Mouse (Mus musculus) heart, embryonic 10.5 days (tissue): ENCODE measurements at regions not wholly inside any gene's neighbourhood (a gene's known extent, or its start where the extent isn't known, plus 50 kb on each side); places are given as distances from the start of the nearest gene placed in this dataset.
"Not testable (repeated sequence)": the region's sequence is repeated elsewhere in the genome, so short reads cannot be mapped to it uniquely, and the experiment has no call there.

Source experiments
- DNase-seq: peaks from one replicate; pipeline ENCODE4 v3.0.0-alpha.2; 2017; ENCODE audit warnings: low spot score
- H3K27ac ChIP-seq: fragments of 300-500 bp; sonication (generic); 2 replicates; pipeline ENCODE4 v1.5.1; 2016; ENCODE audit warnings: mild to moderate bottlenecking
- H3K27me3 ChIP-seq: fragments of 300-500 bp; sonication (generic); 2 replicates; pipeline ENCODE4 v1.6.1; 2016; ENCODE audit warnings: mild to moderate bottlenecking; ENCODE audit not compliant: poor library complexity, insufficient read depth, severe bottlenecking
- H3K36me3 ChIP-seq: fragments of 300-500 bp; sonication (generic); 2 replicates; pipeline ENCODE4 v1.6.1; 2016; ENCODE audit warnings: mild to moderate bottlenecking, moderate library complexity
- H3K4me1 ChIP-seq: fragments of 300-500 bp; sonication (generic); 2 replicates; pipeline ENCODE4 v1.6.1; 2016; ENCODE audit warnings: mild to moderate bottlenecking
- H3K4me3 ChIP-seq: fragments of 300-500 bp; sonication (generic); 2 replicates; pipeline ENCODE4 v1.5.1; 2016; ENCODE audit warnings: mild to moderate bottlenecking, moderate library complexity
- H3K9me3 ChIP-seq: fragments of 300-500 bp; sonication (generic); 2 replicates; pipeline ENCODE4 v1.6.1; 2016; ENCODE audit warnings: mild to moderate bottlenecking, moderate library complexity
- WGBS: fragments of 180-500 bp; shearing (Covaris S2); methylation state at CpG from one replicate; pipeline ENCODE4 v1.1.7; 2016; 5-methylcytosine and 5-hydroxymethylcytosine counted together

DNA sequence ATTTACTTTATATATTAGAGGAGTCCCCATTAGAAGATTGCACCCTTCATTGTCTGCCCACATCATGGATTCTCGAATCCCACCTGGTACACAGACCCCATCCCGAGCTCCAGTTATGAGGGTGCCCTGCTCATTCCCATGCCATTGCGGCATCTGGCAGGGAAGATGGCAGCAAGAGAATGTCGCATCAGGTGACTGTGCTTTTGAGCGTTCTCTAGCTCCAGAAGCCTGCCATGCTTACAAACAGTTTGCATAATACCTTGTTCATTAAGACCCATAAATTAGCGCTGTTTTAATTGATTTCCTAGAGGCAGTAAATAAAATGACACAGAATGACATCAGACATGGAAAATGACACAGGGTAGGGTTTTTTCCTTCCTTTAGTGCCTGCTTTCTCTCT lies 398.0 kb upstream of the Igfbp7 start:
- 82% methylated on average over 6 of the region's 6 CpGs for WGBS
- Histone ChIP-seq H3K27ac (no peak overlapping the region), H3K4me3 (no peak overlapping the region), H3K4me1 (0 out of 2 replicates have a peak, but pooled peaks cover 3% of the 10 kb centered on the region), H3K27me3 (no peaks in the 10 kb centered on the region), H3K9me3 (no peaks in the 10 kb centered on the region), H3K36me3 (no peaks in the 10 kb centered on the region)
- no peak for DNase-seq

DNA sequence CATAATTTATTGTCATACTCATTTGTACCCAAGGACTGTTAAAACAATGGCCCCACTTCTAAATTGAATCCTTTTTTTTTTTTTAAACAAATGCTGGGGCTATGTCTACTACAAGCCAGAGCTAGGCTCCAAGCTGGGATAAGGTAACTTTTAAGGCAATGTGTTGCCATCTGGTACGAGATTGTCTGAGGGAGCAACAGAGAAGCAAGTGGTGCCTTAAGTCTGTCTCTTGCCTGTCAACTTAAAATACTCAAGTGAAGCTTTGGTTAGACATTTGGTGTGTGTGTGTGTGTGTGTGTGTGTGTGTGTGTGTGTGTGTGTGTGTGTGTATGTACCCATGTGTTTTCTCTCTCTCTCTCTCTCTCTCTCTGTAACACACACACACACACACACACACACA lies 397.5 kb upstream of the Igfbp7 start:
- no peaks in the 10 kb centered on the region for H3K9me3 ChIP-seq
- H3K4me3 ChIP-seq = no peak overlapping the region
- no peaks in the 10 kb centered on the region for H3K36me3 ChIP-seq
- 67% methylated on average over 1 of the region's 1 CpGs for WGBS
- H3K27me3 ChIP-seq = no peaks in the 10 kb centered on the region
- no peak for DNase-seq
- H3K27ac ChIP-seq = no peak overlapping the region
- H3K4me1 ChIP-seq = 0 out of 2 replicates have a peak, but pooled peaks cover 3% of the 10 kb centered on the region

DNA sequence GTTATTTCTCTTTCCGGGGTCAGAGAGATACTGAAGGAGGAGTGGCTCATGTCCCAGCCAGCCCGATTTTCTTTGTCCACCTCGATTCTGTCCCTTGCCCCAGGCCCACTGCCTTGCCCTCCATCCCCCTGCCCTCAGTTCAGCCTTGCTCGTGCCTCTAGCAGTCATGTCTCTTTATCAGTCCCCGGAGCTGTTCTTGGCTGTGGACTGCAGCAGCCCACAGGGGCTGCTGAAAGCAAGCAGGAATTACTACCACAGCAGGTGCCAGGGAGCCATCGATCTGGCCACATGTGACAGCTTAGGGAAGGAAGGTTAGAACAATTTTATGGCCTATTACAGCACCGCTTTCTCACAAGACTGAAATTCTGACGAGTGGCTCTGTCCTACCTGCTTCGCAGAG lies 396.3 kb upstream of the Igfbp7 start:
- no peak for DNase-seq
- 60% methylated on average over 9 of the region's 9 CpGs for WGBS
- no peak overlapping the region for H3K4me3 ChIP-seq
- 0 out of 2 replicates have a peak overlapping the region, but pooled peaks have one; percentile 0 for H3K27ac ChIP-seq
- 0 out of 2 replicates have a peak, but pooled peaks cover 3% of the 10 kb centered on the region for H3K4me1 ChIP-seq
- no peaks in the 10 kb centered on the region for H3K36me3 ChIP-seq
- no peaks in the 10 kb centered on the region for H3K9me3 ChIP-seq
- H3K27me3 ChIP-seq = no peaks in the 10 kb centered on the region

DNA sequence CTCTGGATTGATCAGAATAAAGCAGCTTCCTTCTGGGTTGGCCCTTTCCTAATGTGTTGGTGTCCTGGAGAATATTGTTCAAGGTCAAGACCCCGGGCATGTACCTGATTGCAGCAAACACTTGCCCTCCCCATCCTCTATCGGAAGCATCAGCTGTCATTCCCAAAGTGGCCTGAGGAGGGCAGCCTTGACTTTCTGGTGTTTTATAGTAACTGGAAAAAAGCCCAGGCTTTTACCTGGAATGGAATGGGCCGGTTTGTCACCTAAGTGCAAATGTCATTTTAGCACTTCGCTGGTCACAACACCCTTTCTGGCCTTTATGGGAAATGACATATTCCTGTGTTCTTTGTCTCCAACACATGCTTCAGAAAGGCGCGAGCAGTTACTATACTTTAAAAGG lies 395.7 kb upstream of the Igfbp7 start:
- H3K4me3 ChIP-seq = no peak overlapping the region

DNA sequence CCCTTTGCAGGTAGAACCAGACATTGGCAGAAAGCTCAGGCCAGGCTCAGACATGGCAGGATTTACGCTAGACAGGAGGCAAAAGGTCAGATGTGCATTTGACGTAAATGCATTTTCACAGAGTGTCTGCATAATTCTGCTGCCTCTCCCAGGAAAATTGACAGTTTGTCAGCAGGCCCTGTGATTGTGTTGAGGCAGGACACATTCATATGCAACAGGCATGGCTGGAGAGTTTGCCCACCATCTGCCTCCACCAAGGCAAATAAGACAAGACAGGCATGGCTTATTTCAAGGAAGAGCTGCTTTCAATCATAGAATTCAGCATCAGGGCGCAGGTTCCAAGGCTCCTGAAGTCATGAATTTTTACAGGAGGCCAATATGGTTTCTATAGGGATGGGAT lies 389.1 kb upstream of the Igfbp7 start:
- H3K4me3 ChIP-seq = no peak overlapping the region
- no peak overlapping the region for H3K27ac ChIP-seq
- no peaks in the 10 kb centered on the region for H3K4me1 ChIP-seq
- no peaks in the 10 kb centered on the region for H3K27me3 ChIP-seq
- DNase-seq = no peak
- H3K9me3 ChIP-seq = no peaks in the 10 kb centered on the region
- 72% methylated on average over 3 of the region's 3 CpGs for WGBS
- no peaks in the 10 kb centered on the region for H3K36me3 ChIP-seq

More for the DNA sequence above, 395.7 kb upstream of the Igfbp7 start:
- Histone ChIP-seq H3K4me1 (0 out of 2 replicates have a peak, but pooled peaks cover 3% of the 10 kb centered on the region), H3K36me3 (no peaks in the 10 kb centered on the region), H3K27ac (no peak overlapping the region), H3K27me3 (no peaks in the 10 kb centered on the region), H3K9me3 (no peaks in the 10 kb centered on the region)
- no peak for DNase-seq
- 58% methylated on average over 6 of the region's 6 CpGs for WGBS

DNA sequence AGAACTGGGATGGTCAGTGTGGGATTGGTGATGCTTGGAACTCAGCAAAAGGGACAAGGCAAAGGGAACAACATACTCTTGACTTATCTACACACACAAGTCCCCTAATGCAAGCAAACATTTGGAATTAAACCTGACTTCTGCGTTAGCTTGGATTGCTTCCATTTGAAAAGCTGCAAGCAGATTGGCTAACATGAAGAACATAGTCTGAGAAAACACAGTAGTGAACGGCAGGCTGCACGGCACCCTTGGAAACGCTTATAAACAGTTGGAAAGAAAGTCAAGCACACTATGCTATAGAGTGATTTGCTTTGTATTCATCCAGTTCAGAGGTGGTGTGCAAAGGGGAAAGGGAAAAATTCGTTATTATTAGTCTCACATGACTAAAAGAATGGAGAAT lies 387.9 kb upstream of the Igfbp7 start:
- 86% methylated on average over 5 of the region's 5 CpGs for WGBS
- Histone ChIP-seq H3K27me3 (no peaks in the 10 kb centered on the region), H3K27ac (no peak overlapping the region), H3K36me3 (no peaks in the 10 kb centered on the region), H3K9me3 (no peaks in the 10 kb centered on the region), H3K4me3 (no peak overlapping the region), H3K4me1 (no peaks in the 10 kb centered on the region)
- no peak for DNase-seq

DNA sequence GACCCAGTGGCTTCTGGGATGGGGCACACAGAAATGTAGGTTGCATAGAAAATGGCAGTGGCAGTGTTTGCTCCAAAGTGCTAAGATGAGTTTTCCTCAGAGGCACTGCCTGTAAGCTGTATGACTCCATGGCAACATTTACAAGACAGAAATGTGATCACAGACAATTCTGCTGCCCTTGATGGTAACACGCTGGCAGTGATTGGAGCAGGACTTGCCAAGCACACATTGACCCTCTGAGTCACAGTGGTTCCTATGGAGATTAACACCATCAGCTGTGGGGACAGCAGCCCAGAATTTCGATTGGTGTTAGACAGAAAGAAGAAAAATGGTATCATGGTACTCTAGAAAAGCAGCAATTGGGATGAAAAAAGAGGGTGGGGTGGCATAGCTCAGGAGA lies 376.1 kb upstream of the Igfbp7 start:
- no peak overlapping the region for H3K27ac ChIP-seq
- WGBS = 79% methylated on average over 2 of the region's 2 CpGs
- no peaks in the 10 kb centered on the region for H3K4me1 ChIP-seq
- no peaks in the 10 kb centered on the region for H3K27me3 ChIP-seq
- H3K4me3 ChIP-seq = no peak overlapping the region
- no peaks in the 10 kb centered on the region for H3K9me3 ChIP-seq
- no peak for DNase-seq
- no peaks in the 10 kb centered on the region for H3K36me3 ChIP-seq

DNA sequence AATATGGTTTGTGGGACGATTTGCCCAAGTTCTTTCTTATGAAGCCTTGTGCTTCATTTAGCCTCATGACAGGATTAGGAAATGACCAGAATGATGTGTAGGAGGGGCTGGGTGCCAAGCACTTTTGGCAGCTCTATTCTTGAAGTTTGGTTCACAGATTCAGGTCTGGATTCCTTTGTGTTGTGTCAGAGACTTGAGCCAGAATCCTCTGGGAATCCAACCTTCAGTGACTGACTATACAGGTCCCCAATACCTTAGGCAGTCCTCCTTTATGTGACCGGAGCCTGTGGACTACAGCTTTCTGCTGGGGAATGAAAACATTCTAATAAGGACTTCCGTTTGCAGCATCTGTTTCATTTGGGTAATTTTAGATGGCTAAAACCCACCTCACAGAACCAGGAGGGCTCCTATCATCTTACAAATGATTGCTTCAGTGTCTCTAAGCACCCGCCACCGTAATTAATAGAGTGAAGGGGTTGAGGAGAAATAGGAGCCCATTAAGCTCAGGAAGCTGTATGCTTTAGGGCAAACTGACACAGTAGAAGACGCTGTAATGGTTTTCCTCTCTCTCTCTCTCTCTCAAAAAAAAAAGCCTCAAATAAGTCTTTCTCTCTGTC lies 354.7 kb upstream of the Igfbp7 start:
- no peak for DNase-seq
- no peaks in the 10 kb centered on the region for H3K27me3 ChIP-seq
- no peaks in the 10 kb centered on the region for H3K4me1 ChIP-seq
- no peak overlapping the region for H3K27ac ChIP-seq
- H3K9me3 ChIP-seq = no peaks in the 10 kb centered on the region
- H3K36me3 ChIP-seq = no peaks in the 10 kb centered on the region
- no peak overlapping the region for H3K4me3 ChIP-seq
- WGBS = 82% methylated on average over 6 of the region's 6 CpGs

DNA sequence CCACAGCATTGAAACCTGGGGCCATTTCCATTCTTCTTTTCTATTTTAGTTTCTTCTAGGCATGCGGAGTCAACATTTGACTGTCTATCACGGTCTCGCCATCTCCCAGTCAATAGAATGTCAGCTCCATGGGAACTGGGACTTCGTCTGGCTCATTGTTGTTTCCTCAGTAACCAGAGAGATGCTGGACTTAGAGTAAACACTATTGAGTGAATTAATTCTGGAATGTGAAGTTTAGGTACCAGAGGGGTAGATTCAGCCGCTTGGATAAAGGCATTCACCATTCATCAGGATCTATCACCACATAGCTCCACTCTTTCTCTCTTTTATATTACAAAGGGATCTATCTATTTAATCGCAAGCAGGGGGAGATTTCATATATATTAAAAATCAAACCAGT lies 354.2 kb upstream of the Igfbp7 start:
- DNase-seq = no peak
- H3K27me3 ChIP-seq = no peaks in the 10 kb centered on the region
- H3K9me3 ChIP-seq = no peaks in the 10 kb centered on the region
- H3K36me3 ChIP-seq = no peaks in the 10 kb centered on the region
- no peaks in the 10 kb centered on the region for H3K4me1 ChIP-seq
- H3K4me3 ChIP-seq = no peak overlapping the region
- H3K27ac ChIP-seq = no peak overlapping the region
- WGBS = 84% methylated on average over 6 of the region's 6 CpGs

DNA sequence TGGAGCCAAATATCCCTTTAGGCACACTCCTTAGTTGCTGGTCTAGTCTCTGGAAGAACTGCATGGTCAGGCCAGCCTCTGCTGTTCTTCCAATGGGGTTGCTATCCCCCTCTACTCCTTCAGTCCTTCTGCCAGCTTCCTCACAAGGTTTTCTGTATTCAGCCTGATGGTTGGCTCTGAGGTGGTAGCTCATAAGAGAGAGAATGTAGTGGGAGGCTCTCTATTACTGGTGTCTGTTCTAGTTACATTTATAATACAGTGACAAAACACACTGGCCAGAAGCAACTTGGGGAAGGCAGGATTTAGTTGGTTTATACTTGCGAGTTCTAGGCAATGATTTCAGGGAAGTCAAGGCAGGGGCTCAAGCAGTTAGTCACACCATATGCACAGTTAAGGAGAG lies 341.1 kb upstream of the Igfbp7 start:
- Histone ChIP-seq H3K27me3 (no peaks in the 10 kb centered on the region), H3K4me1 (no peaks in the 10 kb centered on the region), H3K27ac (no peak overlapping the region), H3K4me3 (no peak overlapping the region), H3K9me3 (no peaks in the 10 kb centered on the region), H3K36me3 (no peaks in the 10 kb centered on the region)
- 72% methylated on average over 1 of the region's 1 CpGs for WGBS
- DNase-seq = no peak

DNA sequence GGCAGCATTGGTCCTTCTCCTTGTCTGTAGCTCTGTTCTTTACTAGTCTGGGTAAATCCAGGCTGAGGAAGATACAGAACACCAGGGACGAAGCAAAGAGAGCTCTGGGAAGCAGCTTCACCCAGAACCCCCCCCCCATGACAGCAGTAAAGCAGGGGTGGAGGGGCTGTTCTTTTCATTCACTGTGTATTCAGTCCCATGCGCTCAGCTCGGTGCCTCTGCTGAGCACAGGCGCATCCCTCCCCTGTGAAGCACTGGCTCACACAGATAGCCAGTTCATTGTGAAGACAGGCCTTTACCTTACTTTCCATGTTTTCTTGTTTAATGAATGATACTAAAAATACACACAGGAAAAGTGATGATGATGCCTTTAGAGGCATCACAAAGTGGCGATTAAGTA lies 338.8 kb upstream of the Igfbp7 start:
- WGBS = 77% methylated on average over 5 of the region's 5 CpGs
- H3K4me3 ChIP-seq = no peak overlapping the region

DNA sequence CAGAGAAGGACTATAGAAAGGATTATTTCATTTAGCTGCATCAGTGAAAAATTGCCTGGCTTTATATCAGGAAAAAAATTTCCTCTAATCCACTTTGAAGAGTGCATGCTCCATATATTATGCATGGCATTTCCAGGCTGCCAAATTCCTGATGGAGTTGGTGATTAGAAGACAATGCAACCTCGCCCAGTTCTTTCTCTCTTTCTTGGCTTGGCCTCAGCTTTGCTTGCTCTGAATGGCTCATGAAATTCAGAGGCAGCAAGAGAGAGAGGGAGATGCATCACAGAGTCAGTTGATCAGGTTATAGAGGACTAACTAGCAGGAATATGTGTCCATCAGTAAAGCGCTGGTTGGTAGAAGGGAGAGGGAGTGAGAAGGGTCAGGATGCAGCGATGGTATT lies 335.6 kb upstream of the Igfbp7 start:
- WGBS = 76% methylated on average over 3 of the region's 3 CpGs
- Histone ChIP-seq H3K27ac (no peak overlapping the region), H3K27me3 (no peaks in the 10 kb centered on the region), H3K36me3 (no peaks in the 10 kb centered on the region), H3K4me1 (no peaks in the 10 kb centered on the region), H3K9me3 (no peaks in the 10 kb centered on the region), H3K4me3 (no peak overlapping the region)
- no peak for DNase-seq

More for the DNA sequence above, 338.8 kb upstream of the Igfbp7 start:
- no peak for DNase-seq
- Histone ChIP-seq H3K9me3 (no peaks in the 10 kb centered on the region), H3K27me3 (no peaks in the 10 kb centered on the region), H3K27ac (no peak overlapping the region), H3K36me3 (no peaks in the 10 kb centered on the region), H3K4me1 (no peaks in the 10 kb centered on the region)

DNA sequence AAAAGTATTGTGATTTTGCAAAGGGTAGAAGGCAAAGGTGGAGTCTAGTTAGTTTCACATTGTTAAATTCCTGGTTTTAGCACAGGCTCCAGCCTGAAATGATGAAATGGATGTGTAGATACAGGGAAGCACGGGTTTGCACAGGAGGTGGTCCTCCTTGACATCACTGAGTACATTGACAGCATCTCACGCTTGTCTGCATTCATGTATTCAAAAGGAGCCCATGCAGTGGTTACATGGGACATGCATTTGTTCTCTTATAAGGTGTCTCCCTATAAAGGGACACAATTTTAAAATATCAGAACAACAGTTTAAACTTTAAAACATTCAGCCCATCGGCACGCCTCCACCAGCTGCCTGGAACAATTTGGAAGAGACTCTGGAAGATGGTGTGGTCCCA lies 322.4 kb upstream of the Igfbp7 start:
- H3K9me3 ChIP-seq, H3K27me3 ChIP-seq, H3K4me1 ChIP-seq, H3K36me3 ChIP-seq, DNase-seq, H3K27ac ChIP-seq, H3K4me3 ChIP-seq: not testable (repeated sequence)
- WGBS = 64% methylated on average over 4 of the region's 4 CpGs

DNA sequence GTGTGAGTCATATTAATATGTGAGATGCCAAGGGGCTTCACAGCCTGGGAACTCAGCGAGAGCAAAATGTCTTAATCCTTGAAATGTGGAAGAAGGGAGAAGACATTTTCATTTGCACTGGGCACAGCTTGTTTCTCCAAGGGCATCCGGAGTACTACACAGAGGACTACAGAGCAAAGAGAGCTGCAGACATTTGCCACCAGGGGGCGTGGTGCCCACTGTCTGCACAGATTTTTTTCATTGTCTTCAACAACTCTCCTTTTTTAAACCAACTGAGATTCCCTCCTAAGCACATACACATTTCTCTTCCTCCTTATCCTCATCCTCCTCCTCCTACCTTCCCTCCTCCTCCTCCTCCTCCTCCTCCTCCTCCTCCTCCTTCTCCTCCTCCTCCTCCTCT lies 273.8 kb upstream of the Igfbp7 start:
- Histone ChIP-seq H3K9me3 (no peaks in the 10 kb centered on the region), H3K4me3 (no peak overlapping the region), H3K4me1 (no peaks in the 10 kb centered on the region), H3K27me3 (no peaks in the 10 kb centered on the region), H3K36me3 (no peaks in the 10 kb centered on the region), H3K27ac (no peak overlapping the region)
- 70% methylated on average over 3 of the region's 3 CpGs for WGBS
- DNase-seq = no peak
